Mouse (Mus musculus) ES-E14 (cell line): ENCODE measurements at regions not wholly inside any gene's neighbourhood (a gene's known extent, or its start where the extent isn't known, plus 50 kb on each side); places are given as distances from the start of the nearest gene placed in this dataset.

Experiments used
- CHD2 ChIP-seq: IDR thresholded peaks from 2 replicates; pipeline ENCODE4 v1.6.1; 2014; ENCODE audit warnings: mild to moderate bottlenecking, low read depth, low read length, inconsistent platforms
- HCFC1 ChIP-seq: IDR thresholded peaks from 2 replicates; pipeline ENCODE4 v1.6.1; 2012; ENCODE audit warnings: low read length, inconsistent platforms, borderline replicate concordance; ENCODE audit not compliant: insufficient read depth
- MAFK ChIP-seq: IDR thresholded peaks from 2 replicates; pipeline ENCODE4 v1.6.1; 2014; ENCODE audit warnings: mild to moderate bottlenecking, low read depth, low read length, inconsistent platforms; ENCODE audit not compliant: insufficient read depth
- ZC3H11A ChIP-seq: IDR thresholded peaks from 2 replicates; pipeline ENCODE4 v1.6.1; 2012; ENCODE audit warnings: low read depth, mild to moderate bottlenecking, inconsistent platforms, low read length, borderline replicate concordance
- ZNF384 ChIP-seq: IDR thresholded peaks from 2 replicates; pipeline ENCODE4 v1.6.1; 2012; ENCODE audit warnings: low read depth, low read length, inconsistent platforms

- TF ChIP-seq CHD2 (no peak), MAFK (no peak), HCFC1 (no peak), ZNF384 (no peak), ZC3H11A (no peak)
Observed at GRCm38 (mm10) chr12:52622398-52622797, 76.8 kb upstream of the Akap6 start.
